Mouse (Mus musculus) kidney, adult 2 months (tissue): ENCODE results near the gene Gm4907. TPM values are rescaled to one million over a fixed set of nuclear protein-coding genes. Genes with fewer than 3 reads are reported as not detected.
"Not testable (repeated sequence)": the region's sequence is repeated elsewhere in the genome, so short reads cannot be mapped to it uniquely, and the experiment has no call there.

Experiments
- DNase-seq: peaks from one replicate; pipeline ENCODE4 v3.0.0; 2021
- H3K27ac ChIP-seq: fragments of 200-500 bp; 2 replicates; pipeline ENCODE4 v1.5.1; 2012; ENCODE audit warnings: low read depth, low read length, control low read depth, inconsistent platforms; ENCODE audit not compliant: insufficient read depth
- H3K27me3 ChIP-seq: fragments of 200-500 bp; replicated peaks from 2 replicates; pipeline ENCODE4 v1.6.1; 2012; ENCODE audit warnings: mild to moderate bottlenecking, moderate library complexity, low read length, inconsistent platforms; ENCODE audit not compliant: control insufficient read depth, insufficient read depth
- H3K36me3 ChIP-seq: fragments of 200-500 bp; 2 replicates; pipeline ENCODE4 v1.6.1; 2012; ENCODE audit warnings: mild to moderate bottlenecking, moderate library complexity, low read length, inconsistent platforms; ENCODE audit not compliant: control insufficient read depth, insufficient read depth
- H3K4me1 ChIP-seq: fragments of 200-500 bp; 2 replicates; pipeline ENCODE4 v1.6.1; 2011; ENCODE audit warnings: low read length; ENCODE audit not compliant: control insufficient read depth, insufficient read depth
- H3K4me3 ChIP-seq: fragments of 200-500 bp; 2 replicates; pipeline ENCODE4 v1.5.1; 2011; ENCODE audit warnings: mild to moderate bottlenecking, low read depth, low read length, control low read depth; ENCODE audit not compliant: insufficient read depth
- CTCF ChIP-seq: fragments of 200-500 bp; conservative IDR thresholded peaks from 2 replicates; pipeline ENCODE4 v1.5.1; 2011; ENCODE audit warnings: low read depth, mild to moderate bottlenecking, control low read depth, low read length, moderate library complexity, mixed read lengths; ENCODE audit not compliant: insufficient read depth, insufficient read length
- POLR2A ChIP-seq: fragments of 200-500 bp; IDR thresholded peaks from one replicate; pipeline ENCODE4 v1.6.1; 2011; ENCODE audit warnings: low read depth, low read length, control low read depth
- WGBS: fragments of 180-500 bp; shearing (Covaris S2); methylation state at CpG from one replicate; pipeline ENCODE4 v1.1.7; 2018; 5-methylcytosine and 5-hydroxymethylcytosine counted together
- polyA plus RNA-seq: library from polyadenylated mRNA; depleted of rRNA; stranded (reverse); fragments of >200 nt; gene quantifications from 2 replicates; pipeline ENCODE4 v1.2.3, GENCODE M21; 2012; rRNA removed

The Gm4907 gene
- not detected in 2 replicates for polyA plus RNA-seq

DNA sequence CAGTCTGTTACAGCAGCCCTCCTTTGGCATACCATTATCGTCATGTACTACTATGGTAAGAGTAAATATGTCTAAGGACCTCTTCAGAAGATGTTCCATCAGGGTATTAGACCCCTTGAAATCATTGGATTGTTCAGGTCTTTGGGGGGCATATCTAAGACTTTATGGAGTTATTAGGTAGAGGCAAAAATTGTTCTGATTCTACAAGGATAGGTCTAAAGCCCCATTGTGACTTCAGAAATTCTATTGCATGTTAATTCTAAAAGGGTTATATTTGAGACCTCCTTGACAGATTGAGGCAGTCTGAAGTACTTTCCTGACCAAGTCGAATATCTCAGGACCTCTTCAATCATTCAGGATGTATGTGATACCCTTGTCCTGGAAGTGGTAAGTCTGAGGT is at the start of gene Gm4907:
TSS of gene Gm4907 (plus strand) at position 301 of the 400 bp plus-strand sequence.
- WGBS, result 70% methylated on average over 2 of the region's 2 CpGs
- H3K4me3 ChIP-seq, result not testable (repeated sequence)

DNA sequence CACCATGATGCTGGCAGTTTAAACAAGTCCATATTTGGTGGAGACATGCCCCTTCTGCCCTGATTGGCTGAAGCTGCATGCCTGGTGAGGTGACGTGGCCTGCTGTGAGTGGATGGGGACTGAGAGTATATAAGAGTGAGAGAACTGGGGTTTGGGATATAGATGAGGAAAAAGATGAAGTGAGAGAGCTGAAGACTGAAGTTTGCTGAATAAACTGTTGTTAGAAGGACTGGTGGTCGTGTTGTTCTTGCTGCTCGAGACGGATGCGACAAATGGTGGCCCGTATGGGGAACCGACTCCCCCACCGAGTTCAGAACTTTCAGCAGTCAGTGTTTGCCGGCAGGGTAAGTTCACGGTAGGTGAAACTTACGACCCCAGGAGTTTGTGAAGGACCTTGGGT is 48.6 kb upstream of the Gm4907 start:
- not testable (repeated sequence) for DNase-seq, H3K4me1 ChIP-seq, H3K36me3 ChIP-seq, H3K27ac ChIP-seq, H3K27me3 ChIP-seq, H3K4me3 ChIP-seq
- 84% methylated on average over 11 of the region's 11 CpGs for WGBS

More for the DNA sequence above, at the start of gene Gm4907:
- not testable (repeated sequence) for H3K36me3 ChIP-seq, H3K27me3 ChIP-seq, H3K27ac ChIP-seq, DNase-seq, H3K4me1 ChIP-seq

DNA sequence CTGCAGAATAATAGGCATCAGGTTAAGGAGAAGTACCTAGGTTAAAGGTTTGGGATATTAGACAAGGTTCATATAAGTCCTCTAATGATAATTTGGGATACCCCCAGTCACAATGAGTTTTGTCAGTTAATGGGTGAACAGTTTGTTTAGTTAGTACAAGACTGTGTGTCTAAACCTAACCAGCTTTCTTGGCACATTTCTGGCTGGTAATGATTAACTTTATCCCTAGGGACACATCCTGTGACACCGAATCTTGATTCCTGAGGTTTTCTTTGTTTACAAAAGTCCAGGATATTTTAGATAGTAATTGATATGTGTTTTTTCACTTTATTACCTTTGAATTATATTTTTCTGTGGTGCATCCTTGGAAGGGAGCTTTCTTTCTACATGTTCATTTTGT is 41.4 kb upstream of the Gm4907 start:
- no peak overlapping the region for H3K27ac ChIP-seq
- 39% methylated on average over 1 of the region's 1 CpGs for WGBS
- H3K4me3 ChIP-seq, result no peak overlapping the region
- TF ChIP-seq CTCF, result no peak
- TF ChIP-seq POLR2A, result no peak
- no peaks in the 10 kb centered on the region for H3K27me3 ChIP-seq
- no peaks in the 10 kb centered on the region for H3K36me3 ChIP-seq
- DNase-seq, result peak; percentile 69
- H3K4me1 ChIP-seq, result no peaks in the 10 kb centered on the region

DNA sequence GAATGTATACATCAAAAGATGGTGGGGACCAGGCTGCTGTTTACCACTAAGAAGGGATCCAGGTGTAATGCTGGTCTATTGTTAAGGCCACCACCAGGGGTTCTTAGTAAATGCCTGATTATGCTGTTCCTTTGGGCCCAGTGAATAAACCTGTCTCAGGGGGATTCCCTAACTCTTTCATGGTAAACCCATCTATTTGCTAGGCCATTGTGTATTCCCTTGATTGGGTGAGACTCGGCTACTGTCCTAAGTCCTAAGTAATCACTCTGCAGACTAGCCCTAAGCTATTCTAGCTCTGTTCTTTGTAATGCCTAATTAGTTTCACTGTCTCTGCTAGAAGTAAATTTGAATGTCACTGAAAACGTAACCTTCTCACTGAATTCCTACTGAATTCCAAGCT is 71.8 kb downstream of the Gm4907 start:
- Histone ChIP-seq H3K27ac (no peak overlapping the region), H3K36me3 (no peaks in the 10 kb centered on the region), H3K4me1 (no peaks in the 10 kb centered on the region), H3K4me3 (no peak overlapping the region), H3K27me3 (no peaks in the 10 kb centered on the region)
- TF ChIP-seq POLR2A, result no peak
- TF ChIP-seq CTCF, result no peak
- no peak for DNase-seq
- WGBS, result 67% methylated on average over 2 of the region's 2 CpGs

Other genes with a start within 250 kb of the Gm4907 start
- 1.3 and 1.7 TPM in 2 replicates for gene Wdr44, start 189.5 kb upstream of the Gm4907 start, polyA plus RNA-seq
- not detected in 2 replicates for gene Gm4985, start 76.4 kb downstream of the Gm4907 start, polyA plus RNA-seq